Mouse (Mus musculus) gastrocnemius, postnatal 10 days (tissue): ENCODE data around the gene Atf7ip. TPM values are rescaled to one million over a fixed set of nuclear protein-coding genes. Genes with fewer than 3 reads are reported as not detected.
"Not testable (repeated sequence)": the region's sequence is repeated elsewhere in the genome, so short reads cannot be mapped to it uniquely, and the experiment has no call there.

Source experiments
- DNase-seq: peaks from one replicate; pipeline ENCODE4 v3.0.0; 2021; ENCODE audit warnings: mixed read lengths
- long read RNA-seq, 2 experiments: library from polyadenylated mRNA; stranded (forward); transcript quantifications; one replicate each; pipeline ENCODE4 v2.0.0; 2021
- total RNA-seq, 2 experiments: library from RNA; stranded (reverse); gene quantifications; 2 replicates each; pipeline ENCODE4 v1.2.3; 2021

The Atf7ip gene
- total RNA-seq, result 10 to 100 TPM; 51.8 to 80.1 TPM
- long read RNA-seq, experiment 1, full-length matches to known transcripts, result 1 of 5 reads
- long read RNA-seq, experiment 1, partial matches to known transcripts, result 4 of 5 reads
- long read RNA-seq, experiment 1, other reads (novel, unspliced or antisense), result 0 of 5 reads
- long read RNA-seq, experiment 2, full-length matches to known transcripts, result 1 of 4 reads
- long read RNA-seq, experiment 2, partial matches to known transcripts, result 1 of 4 reads
- long read RNA-seq, experiment 2, other reads (novel, unspliced or antisense), result 2 of 4 reads

DNA sequence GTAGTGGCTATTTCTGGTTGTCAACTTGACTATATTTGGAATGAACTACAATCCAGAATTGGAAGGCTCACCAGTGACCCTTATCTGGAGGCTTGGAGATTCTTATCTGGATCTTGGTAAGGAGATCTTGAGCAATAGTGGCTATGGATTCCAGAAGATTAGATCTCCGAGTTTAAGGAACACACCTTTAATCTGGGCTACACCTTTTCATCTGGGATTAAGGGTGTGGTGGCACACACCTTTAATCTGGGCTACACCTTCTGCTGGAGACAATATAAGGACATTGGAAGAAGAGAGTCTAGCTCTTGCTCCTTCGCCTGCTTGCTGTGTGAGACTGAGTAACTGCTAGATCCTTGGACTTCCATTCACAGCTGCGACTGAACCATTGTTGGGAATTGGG is at the start of gene Atf7ip:
TSS of gene Atf7ip (plus strand) at position 301 of the 400 bp plus-strand sequence.
- not testable (repeated sequence) for DNase-seq

DNA sequence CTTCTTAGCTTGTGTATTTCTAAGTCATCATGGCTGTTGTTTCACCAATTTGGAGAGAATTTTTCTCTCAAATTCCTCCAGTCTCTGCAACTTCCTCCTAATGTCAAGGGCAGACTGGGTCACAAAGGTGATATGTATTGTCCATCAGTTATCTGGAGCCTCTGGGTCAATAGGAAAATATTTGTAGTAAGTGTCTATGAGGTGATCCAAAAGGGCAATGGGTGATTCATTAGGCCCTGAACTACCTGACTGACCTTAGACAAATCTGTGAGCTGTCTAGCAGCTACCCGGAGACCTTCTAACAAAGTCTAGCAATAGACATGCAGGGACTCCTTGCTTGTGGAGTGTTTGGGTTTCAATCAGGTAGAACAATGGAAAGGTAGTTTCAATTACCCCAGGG is 49.7 kb upstream of the Atf7ip start:
- no peak for DNase-seq

DNA sequence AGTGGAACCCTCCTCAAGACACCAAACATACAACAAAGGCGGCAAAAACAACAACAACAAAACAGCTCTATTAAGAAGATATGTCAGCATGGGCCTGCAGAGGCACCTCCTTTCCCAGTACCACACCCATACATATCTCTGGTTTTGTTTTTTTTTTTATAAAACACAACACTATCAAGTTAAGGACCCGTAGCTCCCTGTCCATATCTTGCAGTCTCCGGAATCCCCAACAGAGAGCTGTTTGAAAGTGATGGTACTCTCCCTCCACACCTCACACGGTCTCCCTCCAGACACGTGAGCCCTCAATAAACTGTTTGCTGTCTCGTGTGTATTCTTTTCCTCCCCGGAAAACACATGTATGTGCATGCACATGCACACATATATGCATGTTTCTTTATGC is 46.8 kb upstream of the Atf7ip start:
- no peak for DNase-seq

DNA sequence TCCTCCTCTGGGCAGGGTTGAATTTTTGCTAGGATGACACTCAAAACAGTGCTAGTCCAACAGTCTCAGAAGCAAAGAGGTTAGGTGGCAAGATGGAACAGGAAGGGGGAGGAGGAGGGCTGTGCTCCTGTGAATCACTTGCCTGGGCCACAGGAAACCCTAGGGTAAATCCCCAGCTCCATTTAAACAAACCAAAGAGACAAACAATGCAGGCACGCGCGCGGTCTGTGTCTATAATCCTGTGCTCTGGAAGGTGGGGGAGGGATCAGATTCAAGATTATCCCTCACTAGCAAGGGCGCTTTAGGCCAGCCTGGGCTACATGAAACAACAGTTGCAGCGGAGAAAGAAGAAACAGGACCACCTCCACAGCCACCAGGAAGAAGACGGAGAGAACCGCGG is 42.5 kb upstream of the Atf7ip start:
- no peak for DNase-seq

DNA sequence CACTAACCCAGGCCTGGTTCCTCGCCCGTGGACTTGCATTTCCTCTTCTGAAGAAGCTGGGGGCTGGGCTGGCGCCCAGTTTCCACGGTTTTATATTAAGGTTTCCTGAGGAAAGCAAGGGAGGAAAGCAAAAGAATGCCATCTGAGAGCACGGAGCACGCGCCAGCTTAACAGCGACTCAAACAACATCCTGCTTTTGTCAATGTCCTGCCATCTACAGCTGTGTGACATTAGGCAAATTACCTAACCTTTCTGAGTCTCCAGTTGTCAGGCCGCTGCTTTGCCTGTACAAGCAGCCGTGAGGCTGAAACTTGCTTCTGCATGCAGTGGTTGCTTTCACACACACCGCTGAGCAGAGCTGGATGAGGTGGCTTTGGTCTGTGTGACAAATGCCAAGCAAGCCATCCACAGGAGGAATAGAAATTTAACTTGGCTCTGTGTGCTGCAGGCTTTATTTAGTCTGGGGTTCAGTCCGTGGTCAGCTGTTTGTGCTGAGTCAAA is 41.8 kb upstream of the Atf7ip start:
- DNase-seq, result peak; percentile 28

DNA sequence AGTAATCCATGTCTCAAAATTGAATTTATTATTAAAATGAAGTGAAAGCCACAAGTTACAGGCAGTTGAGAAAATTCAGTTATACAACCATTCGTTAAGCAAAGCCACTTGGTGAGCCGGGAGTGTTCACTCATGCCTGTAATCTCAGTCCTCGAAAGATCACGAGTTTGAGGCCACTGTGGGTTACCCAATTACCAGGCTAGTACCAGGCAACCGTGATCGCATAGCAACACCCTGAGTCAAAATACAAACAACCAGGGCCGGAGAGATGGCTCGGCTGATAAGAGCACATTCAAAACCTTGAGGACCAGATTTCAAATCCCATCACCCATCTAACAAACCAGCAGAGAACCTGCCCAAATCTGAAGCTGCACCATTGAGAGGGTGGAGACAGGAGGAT is 40.9 kb upstream of the Atf7ip start:
- DNase-seq, result no peak

DNA sequence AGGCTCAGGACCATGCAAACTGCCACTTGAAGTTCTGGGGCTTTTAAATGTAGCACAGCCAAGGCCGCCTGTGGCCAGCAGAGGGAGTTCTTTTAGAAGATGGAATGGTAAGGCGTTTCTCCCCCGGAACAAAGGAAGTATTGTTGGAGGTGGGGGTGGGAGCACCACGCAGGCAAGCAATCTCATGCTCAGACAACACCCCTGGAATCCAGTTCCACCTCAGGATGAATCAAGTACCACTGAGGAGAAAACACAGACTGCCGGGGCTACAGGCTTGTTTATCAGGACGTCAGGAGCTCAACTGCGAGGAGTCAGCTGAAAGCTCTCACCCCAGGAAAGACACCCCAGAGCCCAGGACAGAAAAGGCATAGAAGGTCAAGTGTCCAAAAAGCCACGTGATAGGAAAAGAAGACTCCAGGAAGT is 40.0 kb upstream of the Atf7ip start:
- peak; percentile 67 for DNase-seq

DNA sequence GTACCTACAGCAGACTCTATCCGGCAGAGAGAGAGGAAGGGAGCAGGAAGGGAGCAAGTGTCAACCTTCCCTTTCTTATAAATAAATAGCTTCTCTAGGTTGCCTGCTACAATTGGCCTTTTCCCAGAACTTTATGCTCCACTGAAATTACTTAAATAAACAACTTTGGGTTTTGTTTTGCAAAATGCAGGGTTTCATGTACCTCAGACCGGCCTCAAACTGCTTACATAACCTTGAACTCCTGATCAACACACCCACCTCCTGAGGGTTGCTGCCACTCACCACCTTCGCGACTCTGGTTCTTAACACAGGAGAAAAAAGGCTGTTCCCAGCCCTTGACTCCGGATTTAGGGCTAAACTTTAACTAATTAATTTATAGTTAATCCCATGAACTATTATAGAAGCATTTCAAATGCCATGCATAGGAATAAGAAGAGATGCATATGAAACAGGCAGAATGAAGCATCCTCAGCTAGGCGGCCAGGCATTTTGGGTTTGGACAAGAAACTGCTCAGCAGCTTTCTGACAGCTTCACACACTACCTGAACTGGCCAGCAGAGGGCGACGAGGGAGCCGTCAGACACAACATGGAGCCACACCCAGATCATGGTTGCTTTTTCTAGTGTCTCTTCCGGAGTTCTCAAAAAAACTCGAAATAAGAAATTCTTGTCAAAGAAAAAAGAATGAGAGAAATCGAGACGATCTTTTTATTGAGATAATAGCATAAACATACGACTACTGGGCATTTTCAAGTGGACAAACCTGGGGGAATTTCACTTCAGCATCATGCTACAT is 38.8 kb upstream of the Atf7ip start:
- peak; percentile 89 for DNase-seq

DNA sequence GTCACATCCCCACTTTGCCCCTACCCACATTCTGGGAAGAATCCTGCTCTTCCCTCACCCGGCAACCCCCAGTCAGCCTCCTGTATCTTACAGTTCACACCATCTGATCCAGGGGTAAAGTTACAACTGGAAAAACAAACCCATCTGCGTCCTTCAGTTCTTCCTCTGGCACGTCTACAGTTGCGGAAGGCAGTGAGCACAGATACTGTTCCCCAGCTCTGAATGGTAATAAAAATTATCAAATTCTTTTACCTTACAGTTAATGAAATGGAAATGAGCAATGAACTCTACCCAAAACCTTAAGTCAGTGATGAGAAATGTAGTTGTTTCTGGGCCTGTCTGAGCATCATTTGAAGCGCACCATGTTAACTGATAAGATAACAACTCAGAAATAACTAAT is 38.1 kb upstream of the Atf7ip start:
- no peak for DNase-seq

DNA sequence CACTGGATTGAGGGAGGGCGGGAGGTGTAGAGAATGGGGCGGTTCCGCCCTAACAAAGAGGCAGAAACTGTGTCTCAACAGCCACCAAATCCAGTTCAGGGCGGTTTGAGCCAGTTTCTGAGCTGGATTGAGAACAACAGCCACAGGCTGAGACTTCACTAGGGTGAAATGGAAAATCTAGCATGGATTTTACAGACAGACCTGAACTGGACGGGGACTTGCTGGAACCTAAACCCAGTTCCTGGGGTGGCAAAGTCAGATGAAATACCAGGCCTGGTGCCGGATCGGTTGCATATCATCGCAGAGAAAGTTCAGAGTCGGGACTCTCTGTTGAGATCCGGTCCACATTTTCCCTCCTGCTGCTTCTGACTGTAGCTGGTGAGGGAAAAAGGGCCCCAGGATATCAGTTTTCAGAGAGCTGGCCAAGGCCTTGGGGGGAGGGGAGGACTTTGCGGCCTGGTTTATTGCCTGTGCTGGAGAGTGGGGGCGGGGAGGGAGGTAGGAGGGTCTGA is 37.5 kb upstream of the Atf7ip start:
- DNase-seq, result peak; percentile 88

DNA sequence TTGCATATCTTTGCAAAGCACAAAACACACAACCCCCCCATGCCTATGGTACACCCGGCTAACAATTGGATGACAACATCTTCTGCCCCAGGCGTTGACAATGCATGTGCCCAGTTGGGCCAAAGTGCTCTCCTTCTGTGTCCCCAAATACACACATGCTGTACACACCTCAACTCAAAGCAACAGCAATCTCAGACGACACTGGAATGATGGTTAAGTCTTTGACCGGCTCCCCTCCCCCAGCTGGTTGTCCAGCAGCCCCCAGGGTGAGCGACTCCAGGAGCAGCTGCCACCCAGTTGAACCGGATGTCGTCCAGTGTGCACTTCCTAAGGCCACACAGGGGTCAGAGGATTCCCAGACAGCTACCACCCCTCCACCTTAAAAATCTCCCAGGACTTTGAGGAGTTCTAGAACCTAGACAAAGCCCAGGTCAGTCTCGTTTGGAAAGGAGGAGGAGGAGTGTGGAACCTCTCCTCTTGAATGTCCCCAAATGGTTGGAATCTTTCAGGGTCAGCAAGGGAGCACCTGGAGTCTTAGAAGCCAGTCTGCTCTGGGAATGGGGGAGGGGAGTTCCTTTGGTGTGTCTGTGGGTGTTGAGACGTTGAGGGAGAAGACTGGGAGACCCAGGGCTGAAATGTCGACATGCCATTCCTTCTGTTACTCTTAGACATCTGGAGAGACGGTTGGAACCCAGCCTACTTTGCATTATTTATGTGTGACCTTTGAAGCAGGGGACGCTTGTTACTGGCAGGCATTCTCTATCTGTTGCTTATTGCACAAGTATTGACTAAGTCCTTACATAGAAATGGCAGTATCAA is 36.8 kb upstream of the Atf7ip start:
- DNase-seq, result peak; percentile 18

DNA sequence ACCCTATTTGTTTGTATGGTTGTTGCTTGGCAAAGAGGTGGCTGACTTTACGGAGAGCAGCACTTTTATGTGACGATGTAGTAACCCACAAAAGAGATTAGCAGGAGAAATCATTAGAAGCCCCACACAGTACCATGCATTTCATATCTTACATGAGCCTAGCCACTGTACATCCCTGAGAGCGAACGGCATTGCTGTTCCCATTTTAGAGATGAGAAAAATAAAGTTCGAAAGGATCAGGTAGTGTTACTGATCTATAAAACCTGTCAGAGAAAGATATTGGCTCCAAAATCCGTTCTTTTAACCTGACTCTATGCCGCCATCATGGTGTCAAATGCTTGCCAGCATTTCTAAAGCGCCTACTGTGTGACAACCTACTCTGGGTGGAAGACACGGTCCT is 36.2 kb upstream of the Atf7ip start:
- no peak for DNase-seq

DNA sequence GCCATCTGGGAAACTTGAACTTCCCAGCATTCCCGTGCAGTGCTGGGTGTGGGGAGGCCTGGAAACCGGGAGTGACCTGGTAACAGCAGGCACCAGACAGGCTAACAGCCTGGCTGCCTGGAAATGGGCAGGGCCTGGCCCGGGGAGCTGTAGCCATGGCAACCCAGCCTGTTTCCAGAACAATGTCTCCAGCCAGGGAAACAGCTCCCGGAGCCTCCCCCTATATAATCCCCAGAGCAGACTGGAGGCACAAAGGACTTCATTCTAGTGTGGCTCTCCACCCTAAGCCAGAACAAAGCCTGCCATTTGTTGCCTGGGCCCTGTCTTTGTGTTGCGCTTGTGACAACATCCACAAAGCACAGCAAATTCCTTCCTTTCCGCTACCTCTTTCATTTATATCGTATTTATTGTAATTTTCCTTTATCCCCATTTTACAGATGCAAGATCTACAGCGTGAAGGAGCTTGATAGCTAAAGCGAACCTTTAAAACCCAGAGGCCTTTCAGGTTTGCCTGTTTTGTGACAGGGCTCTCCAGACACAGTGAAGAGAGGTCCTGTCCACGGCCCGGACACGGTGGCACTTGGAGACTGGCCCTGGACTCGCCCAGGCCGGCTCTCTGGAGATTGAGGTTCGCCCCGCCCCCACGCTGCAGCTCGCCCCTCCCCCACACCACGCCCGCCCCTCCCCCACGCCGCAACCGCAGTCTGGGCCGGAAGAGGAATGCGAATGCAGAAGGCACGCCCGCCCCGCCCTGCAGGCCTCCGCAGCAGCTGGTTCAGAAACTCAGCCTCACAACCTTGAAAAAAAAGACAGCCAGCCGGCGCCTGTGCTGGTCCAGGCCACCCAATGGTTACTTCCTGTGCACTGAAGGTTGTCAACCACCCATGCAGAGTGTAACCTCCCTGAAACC is 35.4 kb upstream of the Atf7ip start:
- peak; percentile 77 for DNase-seq

DNA sequence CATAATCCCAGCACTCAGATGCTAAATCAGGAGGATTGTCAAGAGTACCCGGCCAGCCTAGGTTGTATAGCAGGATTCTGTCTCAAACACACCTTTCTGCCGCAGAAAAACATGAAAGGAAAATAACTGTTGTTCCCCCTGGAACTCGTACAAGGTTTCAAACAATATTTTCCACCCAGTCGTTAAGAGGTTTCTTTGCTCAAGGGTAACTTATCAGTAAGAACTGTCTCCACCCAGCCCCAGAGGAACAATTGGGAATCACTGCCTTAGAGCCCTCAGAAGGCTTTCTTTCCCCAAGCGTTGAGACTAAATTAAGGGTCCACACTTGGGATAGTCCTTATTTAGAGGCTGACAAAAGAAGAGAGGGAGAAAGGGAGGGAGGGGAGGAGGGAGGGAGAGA is 34.4 kb upstream of the Atf7ip start:
- DNase-seq, result no peak

DNA sequence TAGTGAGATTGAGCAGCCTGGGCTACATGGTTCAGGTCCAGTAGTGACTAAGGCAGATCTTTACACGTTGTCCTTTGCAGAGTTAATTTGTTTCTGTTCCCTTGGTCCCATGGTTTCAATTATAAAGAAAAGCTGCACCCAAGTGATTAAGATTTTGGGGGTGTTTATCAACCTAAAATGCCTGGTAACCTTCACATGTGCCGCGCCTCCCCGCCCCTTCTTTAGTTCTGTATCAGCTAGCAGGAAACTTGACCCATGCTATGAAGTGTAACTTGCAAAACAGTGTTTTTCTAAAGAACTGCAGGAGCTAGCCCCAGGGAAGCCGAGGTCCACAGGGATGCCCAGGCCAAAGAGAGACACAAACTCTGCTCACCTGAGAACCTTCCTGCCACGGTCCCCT is 33.2 kb upstream of the Atf7ip start:
- no peak for DNase-seq

DNA sequence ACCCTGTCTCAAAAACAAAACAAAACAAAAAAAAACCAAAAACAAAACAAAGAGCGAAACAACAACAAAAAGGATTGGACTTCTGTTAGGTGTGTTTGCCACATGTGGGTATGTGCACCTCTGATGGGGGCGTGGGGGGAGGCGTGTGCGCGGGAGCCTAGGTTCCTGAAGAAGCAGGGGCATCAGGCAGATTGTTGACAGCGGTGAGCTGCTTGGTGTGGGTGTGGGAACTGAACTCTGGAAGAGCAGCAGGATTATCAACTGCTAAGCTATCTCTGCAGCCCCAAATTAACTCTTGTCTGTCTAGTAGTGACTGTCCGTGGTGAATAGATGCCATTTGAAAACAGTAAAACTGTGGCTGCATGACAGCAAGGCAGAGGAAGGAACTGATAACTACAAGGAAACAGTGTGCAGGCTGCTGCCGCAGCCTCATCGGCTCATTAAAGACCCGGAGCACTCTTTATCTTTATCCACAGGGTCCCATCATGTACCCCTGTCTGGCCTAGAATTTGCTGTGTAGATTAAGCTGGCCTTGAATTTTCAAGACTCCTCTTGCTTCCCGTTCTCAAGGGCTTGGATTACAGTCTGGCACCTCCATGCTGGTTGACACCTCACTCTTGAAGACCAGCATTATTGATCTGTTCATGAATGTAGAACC is 32.4 kb upstream of the Atf7ip start:
- no peak for DNase-seq

DNA sequence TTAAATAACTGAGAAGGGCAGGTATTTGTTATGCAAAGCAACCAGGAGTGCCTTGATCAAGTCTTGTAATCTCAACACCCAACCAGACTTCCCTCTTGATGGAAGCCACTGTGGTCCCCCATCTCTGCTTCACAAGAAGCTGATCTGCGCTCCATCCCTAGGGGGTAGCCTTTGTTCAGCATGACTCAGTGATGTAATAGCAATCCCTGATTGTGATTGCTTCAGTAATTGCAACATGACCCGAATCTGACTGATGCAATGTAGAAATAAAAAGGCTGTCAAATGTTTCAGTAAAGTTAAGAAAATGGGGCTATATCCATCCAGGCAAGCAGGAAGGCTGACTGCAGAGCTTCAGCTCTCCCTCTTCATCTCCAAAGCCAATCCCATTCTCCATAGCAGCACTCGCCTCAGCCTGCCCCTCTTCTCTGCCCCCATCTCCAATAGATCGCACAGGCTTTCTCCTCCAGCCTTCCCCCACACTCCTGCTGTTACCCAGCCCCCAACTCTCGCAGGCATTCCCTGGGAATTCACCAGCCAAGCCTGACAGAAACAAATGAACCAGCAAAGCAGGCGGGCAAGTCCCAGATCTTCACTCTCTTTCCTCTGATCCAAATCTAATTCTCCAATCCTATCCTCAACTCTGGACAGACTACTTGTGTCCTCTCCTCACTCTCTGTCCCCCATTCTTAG is 30.7 kb upstream of the Atf7ip start:
- no peak for DNase-seq

DNA sequence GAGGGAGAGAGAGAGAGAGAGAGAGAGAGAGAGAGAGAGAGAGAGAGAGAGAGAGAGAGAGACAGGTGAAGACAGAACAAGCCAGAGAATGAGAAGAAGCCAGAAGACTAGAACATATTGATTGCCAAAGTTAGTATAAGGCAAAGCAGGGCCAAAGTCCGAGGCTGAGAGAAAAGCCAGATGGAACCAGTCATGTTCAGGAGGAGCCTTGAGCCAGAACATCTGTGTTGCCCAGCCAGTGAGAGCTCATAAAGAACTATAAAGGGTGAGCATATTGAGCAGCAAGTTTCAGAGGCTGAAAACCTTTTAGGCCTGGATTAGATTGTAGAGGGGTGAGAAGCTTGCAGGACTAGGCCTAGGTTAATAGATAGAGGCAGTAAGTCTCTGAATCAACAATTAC is 28.1 kb upstream of the Atf7ip start:
- DNase-seq, result no peak

DNA sequence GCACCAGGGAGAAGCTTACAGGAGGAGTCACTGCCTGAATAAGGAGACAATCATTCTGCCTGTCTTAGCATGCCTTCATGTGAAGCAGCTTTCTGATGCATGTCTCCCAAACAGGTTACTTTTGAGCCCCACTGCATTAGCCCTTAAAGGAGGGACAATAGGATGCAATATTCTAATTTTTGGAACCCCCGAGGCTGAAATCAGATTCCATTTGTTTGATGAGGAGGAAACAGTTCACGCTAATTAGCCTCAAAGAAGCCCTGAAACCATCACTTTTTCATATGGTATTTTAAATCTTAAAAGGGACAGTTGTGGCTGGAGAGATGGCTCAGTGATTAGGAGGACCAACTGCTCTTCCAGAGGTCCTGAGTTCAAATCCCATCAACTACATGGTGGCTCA is 22.4 kb upstream of the Atf7ip start:
- no peak for DNase-seq

DNA sequence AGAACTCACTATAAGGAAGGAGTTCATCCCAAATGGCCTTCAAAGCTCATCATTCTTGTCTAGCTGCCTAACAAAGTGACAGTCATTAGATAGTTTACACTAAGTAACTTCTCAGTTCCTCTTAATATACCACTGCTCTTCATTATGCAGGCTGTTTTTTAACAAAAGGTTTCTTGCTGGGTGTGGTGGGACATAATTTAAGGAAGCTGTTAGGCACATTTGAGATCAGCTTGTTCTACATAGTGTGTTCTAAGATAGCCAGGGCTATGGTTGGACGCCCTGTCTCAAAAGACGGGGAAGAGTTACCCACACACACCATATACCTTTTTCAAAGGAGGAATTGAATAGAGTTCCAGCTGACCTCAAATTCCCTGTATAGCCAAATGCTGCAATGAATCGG is 21.9 kb upstream of the Atf7ip start:
- DNase-seq, result no peak
